Mouse (Mus musculus) gastrocnemius, adult 18-20 months (tissue): ENCODE measurements around the gene A630089N07Rik. TPM values are rescaled to one million over a fixed set of nuclear protein-coding genes. Genes with fewer than 3 reads are reported as not detected.
"Not testable (repeated sequence)": the region's sequence is repeated elsewhere in the genome, so short reads cannot be mapped to it uniquely, and the experiment has no call there.

ENCODE experiments used
- DNase-seq: peaks from one replicate; pipeline ENCODE4 v3.0.0; 2021; ENCODE audit warnings: low spot score
- long read RNA-seq, 2 experiments: library from polyadenylated mRNA; stranded (forward); transcript quantifications; one replicate each; pipeline ENCODE4 v2.0.0; 2021
- total RNA-seq, 2 experiments: library from RNA; stranded (reverse); gene quantifications; 2 replicates each; pipeline ENCODE4 v1.2.3; 2021

Gene A630089N07Rik
- 1 to 10 TPM; 1.6 to 2.0 TPM for total RNA-seq
- long read RNA-seq, experiment 1, partial matches to known transcripts, result 1 of 1 reads
- long read RNA-seq, experiment 1, other reads (novel, unspliced or antisense), result 0 of 1 reads
- long read RNA-seq, experiment 2, partial matches to known transcripts, result 0 of 1 reads
- long read RNA-seq, experiment 2, other reads (novel, unspliced or antisense), result 1 of 1 reads

DNA sequence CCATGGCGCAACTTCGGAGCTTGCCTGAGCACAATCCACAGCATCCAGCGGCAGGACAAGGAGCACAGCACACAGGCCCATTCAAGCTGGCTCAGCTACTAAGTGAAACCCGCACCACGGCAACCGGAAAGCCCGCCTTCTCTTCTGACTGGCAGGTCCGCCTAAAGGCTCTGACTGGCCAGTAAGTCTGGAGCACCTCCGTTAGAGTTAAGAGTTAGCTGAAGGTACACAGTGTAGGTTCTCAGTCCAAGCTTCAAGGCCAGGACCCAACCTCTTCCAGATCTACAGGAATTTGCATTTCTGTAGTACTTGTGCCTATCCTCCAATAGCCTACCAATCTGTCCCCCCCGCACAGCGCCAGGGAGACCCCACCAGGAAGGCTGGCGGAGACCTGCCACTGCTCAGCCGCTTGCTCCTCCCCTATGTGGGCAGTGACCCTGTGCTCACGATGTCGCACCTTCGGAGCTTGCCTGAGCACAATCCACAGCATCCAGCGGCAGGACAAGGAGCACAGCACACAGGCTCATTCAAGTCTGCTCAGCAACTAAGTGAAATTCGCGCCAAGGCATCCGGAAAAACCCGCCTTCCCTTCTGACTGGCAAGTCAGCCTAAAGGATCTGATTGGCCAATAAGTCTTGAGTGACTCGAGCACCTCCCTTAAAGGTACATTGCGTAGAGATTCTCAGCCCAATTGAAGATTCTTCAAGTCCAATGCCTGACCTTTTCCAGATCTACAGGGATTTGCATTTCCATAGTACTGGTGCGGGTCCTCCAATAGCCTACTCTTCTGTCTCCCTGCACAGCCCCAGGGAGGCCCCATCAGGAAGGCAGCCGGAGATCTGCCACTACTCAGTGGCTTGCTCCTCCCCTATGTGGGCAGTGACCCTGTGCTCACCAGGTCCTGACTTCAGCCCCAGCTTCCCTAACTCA is at the start of gene A630089N07Rik:
TSS of gene A630089N07Rik (minus strand) at position 562 of the 930 bp plus-strand sequence.
- DNase-seq, result peak; percentile 82

DNA sequence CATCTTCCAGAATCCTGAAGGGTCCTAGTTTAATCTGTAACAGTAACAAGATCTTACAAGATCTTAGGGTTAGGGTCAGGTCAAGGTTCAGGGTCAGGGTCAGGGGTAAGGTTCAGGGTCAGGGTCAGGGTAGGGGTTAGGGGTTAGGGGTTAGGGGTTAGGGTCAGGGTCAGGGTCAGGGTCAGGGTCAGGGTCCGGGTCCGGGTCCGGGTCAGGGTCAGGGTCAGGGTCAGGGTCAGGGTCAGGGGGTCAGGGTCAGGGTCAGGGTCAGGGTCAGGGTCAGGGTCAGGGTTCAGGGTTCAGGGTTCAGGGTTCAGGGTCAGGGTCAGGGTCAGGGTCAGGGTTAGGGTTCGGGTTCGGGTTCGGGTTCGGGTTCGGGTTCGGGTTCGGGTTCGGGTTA is 24.9 kb upstream of the A630089N07Rik start:
- no peak for DNase-seq

DNA sequence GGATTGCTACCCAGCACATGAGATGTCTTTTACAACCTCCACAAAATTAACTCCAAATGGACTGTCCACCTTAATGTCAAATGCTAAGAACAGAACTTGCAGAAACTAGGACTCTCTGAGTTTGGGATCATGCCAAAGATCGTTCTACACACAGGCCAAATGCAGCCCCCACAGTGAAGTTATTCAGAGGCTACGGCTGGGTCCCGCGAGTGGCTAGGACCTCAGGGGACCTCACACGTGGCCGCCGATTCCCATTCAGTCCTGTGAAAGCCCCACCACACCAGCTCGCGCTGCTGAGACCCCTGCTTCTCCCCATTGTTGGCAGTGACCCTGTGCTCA is 731 bp downstream of the A630089N07Rik start:
- peak; percentile 2 for DNase-seq

DNA sequence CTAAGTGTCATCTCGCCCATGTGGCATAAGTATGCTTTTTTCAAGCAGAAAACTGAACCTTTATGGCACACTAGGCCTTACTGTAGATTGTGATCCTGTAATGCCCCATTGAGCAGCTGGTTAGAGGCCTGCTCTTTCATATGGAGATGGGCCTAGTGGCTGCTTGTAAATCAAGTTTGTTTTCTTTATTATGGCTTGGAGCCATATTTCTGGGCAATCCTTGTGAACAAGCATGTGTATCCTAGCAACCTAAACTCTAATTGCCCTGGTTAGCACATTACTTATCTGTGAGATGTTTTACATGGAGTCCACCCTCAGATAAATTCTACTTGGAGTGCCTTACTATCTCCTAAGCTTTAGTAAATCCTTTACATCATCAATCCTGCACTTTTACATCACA is 1.1 kb downstream of the A630089N07Rik start:
- DNase-seq, result not testable (repeated sequence)

DNA sequence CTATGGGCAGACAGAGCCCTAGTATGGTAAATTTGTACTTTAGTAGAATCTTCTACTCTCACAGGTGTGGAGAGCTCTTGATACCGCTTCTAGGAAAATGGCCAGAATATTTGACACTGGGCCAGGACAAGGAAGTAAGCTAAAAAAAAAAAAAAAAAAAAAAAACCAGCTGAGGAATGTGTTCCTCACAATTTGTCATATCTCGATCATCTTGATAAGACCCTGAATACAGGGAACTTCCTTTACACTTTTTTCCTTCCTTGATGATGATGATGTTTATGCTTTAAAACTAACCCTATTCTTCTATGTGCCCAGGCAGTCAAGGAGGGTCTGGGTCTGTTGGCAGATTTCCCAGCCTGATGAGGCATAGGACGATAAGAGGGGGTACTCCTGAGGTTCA is 2.9 kb downstream of the A630089N07Rik start:
- DNase-seq, result not testable (repeated sequence)

DNA sequence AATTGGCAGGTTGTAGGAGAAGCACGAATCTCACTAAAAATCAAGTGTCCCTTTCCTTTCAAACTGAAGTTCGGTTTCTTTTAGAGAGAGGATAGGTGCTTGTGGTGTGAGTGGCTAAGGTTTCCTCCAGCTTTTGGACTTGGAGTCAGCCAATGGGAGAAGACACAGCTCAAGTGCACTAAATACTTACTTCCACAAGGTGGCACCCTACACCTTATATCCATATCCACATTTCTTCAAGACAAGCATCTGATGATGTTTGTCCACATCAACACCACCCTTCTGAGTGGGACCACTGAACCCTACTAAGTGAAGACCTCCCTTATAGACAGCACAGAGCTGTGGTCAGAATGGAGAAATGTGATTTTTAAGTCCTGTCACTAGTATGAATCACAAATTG is 40.6 kb downstream of the A630089N07Rik start:
- peak; percentile 18 for DNase-seq

DNA sequence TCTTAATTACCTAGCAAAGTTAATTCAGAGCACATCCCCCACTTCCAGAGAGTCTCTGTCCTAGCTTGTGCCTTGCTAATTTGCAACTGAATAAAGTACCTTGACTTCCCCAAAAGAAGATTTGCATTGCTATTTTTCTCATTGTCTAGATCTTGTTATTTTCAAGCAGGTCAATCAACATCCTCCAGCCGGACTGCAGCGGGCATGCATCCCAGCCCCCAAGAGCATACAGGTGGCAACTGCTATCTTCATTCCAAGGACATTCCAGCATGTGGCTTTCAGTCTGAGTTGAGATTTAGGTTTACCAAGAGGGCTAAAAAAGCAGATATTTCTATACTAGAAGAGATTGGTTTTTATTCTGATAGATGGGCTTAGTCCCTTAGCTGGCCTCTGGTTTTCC is 47.3 kb downstream of the A630089N07Rik start:
- DNase-seq, result not testable (repeated sequence)

DNA sequence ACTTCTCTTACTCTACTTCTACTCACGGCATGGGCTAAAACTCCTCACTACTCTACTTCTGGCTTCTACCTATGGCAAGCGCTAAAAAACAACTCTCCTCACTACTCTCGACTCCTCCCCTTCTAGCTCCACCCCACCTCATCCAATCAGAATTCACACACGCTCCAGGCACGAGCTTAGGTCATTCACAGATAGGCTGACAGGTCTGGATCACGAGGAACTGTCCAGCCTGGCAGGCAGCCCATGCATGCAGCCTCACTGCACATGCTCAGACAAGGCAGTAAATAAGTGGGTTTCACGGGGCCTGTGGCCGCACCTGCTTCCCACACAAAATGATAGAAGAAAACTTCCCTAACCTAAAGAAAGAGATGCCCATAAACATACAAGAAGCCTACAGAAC is 56.1 kb downstream of the A630089N07Rik start:
- not testable (repeated sequence) for DNase-seq

DNA sequence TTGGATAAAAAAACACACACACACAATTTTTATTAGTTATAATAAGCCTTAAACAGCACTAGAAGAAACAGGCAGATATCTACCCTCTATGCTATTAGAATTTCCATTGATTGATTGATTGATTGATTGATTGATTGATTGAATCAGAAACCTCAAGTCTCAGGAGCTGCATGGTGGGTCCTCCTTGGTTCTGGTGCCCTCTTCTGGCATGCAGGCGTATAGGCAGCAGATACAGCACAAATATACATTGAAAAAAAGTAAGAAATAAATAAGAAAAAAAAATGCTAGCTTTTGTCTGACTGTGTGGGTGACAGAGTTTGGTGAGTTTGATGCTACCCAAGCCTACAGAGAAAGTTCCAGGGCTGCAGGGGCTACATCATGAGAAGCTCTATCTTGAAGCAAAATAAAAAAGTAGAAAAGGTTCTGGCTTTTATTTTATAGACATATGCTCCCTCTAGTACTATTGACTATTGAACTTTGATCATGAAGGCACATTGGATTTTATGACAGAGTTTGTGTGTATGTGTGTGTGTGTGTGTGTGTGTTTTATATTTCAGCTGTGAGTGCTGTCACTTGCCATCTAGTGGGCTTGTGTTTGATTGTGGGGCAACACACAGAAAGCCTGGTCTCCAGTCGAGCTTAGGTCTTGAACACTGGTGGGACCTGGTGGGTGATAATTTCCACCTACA is 59.4 kb downstream of the A630089N07Rik start:
- DNase-seq, result no peak

DNA sequence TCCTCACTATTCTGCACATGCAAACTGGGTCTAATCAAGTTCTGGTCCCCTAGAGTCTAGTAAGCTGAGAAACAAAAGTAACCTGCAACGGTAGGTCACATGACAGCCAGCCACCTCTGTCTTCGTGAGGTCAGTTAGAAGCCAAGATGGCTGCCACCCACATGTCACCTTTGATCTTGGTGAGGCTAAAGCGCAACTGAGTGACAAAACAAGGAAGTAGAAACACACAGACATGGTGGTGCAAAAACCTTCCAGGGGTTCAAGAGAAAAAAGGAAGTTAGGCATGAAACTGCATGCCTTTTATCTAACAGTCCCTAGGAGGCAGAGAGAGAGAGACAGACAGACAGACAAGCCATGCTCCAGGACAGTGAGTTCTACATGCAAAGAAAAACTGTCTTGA is 60.2 kb downstream of the A630089N07Rik start:
- no peak for DNase-seq

DNA sequence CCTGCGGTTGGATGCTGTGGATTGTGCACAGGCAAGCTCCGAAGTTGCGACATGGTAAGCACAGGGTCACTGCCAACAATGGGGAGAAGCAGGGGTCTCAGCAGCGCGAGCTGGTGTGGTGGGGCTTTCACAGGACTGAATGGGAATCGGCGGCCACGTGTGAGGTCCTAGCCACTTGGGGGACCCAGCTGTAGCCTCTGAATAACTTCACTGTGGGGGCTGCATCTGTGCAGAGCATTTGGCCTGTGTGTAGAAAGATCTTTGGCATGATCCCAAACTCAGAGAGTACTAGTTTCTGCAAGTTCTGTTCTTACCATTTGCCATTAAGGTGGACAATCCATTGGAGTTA is 84.9 kb downstream of the A630089N07Rik start:
- not testable (repeated sequence) for DNase-seq

DNA sequence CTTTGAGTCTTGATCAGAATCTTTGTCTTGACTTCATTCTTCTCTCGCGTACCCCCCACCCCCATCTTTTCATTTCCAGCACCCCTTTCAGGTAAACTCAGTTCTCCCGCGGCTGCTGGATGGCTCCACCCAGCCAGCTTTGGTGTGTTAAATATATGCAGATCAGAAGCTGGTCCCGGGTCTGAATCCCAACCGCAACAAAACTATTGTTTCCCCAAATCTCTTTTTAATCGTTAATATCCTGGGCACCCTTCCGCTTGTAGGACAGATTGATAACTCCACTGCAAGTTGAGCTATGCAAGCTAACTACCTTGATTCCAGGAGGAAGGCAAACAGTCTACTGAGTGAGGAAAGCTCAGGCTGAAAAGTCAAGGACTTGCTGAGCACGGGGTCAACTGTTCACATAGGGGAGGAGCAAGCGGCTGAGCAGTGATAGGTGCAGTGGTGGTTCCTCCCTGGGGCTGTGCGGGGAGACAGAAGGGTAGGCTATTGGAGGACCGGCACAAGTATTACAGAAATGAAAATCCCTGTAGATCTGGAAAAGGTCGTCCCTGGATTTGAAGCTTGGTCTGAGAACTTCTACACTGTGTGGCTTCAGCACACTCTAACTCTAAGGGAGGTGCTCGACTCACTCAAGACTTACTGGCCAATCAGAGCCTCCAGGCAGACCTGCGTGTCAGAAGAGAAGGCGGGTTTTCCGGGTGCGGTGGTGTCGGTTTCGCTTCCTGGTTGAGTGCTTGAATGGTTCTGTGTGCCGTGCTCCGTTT is 85.5 kb downstream of the A630089N07Rik start, which contains the start of gene B230307C23Rik:
TSS of gene B230307C23Rik (plus strand) at position 700 of the 767 bp plus-strand sequence.
- peak; percentile 84 for DNase-seq

DNA sequence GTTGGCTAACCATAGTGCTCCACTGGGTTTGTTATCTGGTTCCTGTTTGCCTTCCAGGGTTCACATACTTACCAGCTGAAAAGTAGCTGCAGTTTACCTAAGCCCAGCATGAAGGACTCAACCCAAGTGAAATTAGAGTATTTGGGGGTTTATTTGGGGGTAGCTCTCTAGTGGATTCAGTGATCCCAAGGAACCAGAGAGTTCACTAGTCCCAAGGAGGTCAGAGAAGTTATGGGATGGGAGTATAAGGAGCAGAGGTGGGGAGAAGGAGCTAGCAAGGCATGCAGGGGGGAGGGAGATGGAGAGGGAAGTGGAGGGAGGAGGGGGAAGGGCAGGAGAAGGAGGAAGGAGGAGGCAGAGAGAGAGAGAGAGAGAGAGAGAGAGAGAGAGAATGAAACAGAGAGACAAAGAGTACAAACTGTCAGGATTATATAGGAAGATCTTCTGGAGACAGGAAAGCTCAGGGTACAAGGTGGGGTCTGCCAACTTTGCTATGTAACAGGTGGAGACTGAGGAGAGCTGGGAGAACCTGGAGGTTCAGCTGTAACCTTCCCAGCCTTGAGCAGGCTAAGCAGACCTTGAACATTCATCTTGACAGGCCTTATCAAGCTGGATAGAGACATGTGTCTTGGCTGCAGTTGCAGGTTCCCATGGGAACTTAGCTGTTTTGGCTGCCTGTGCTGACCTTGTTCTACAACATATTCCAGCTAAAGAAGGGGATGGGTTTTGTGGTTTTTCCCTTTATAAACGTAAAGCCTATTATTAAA is 86.2 kb downstream of the A630089N07Rik start:
- DNase-seq, result peak; percentile 12

DNA sequence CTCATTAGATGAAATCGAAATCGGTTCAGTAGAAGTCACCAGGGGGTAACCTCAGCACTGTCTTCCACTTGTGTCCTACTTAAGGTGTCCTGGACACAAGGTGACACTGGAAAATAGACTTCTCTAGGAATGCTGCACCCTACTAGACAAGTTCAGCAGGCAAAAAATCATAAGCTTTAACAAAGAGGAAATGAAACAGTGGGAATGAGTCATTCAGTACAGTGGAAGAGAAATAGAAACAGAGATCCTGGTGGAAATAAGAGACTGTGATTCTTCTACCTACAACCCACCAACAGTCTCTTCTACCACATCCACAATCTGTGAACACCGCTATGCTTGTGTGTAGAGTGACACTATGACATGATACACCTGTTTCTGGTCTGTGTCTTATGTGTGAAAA is 89.8 kb downstream of the A630089N07Rik start:
- not testable (repeated sequence) for DNase-seq

DNA sequence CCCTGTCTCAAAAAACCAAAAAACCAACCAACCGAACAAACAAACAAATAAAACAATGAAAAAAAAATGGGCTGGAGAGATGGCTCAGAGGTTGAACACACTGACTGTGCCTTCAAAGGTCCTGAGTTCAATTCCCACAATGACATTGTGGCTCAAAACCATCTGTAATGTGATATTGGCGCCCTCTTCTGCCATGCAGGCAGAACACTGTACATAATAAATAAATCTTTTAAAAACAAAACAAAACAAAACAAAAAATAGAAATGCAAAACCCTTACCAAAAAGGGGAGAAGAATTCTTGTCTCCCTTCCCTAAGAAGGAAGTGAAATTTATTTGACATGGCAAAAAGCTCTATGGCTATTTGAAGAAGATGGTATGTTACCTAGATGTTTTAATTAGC is 90.7 kb downstream of the A630089N07Rik start:
- DNase-seq, result no peak

DNA sequence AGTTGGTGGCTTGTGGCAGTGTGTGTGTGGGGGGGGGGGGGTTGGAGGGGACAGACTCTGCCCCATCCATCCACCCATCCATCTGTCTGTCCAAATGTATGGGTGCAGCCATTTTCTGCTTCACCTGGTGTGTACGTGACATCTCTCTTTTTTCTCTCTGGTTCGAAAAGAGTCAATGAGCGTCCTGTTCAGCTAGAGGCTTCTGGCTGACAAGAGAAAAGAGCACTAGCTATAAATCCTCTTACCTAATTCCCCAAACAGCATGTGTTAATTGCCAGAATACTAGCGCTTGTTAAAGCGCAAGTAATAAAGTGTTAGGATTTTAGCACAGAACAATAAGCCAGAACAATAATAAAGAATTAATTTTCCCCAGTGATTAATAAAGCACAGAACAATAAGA is 97.7 kb downstream of the A630089N07Rik start:
- no peak for DNase-seq

DNA sequence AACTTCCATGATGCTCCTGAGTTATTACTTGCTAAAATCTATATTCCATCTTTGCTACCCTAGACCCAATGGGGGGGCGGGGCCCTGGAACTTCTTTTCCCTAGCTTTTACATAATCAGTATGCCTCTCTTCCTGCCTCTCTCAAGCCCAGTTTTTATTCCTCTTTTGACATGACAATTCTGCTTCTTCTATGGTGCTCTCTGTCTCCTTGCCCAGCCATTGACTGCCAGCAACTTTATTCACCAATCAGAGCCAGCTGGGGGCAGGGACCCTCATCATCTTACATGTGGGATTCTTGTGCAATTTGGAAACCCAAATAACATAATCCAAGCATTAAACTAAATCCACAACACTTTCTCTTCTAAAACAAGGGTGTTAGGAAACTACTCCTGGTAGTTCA is 100.9 kb downstream of the A630089N07Rik start:
- no peak for DNase-seq

DNA sequence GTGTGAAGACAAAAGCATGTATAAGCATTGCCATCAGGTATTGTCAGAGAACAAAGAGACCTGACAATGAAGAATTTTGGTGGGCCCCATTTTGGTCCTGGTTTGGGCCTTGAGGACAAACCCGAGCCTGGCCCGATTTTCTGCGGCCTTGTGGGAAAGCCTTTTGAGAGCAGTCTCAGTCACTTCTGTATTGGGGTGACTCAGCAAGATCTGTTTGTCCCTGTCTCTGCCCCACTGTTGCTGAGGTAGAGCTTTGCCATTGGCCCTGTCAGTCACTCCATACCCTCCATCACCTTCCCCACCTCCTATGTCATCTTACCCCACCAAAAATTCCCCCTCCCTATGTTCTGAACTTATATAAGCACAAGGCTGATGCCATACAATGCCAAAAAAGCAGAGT is 104.5 kb downstream of the A630089N07Rik start:
- DNase-seq, result no peak

DNA sequence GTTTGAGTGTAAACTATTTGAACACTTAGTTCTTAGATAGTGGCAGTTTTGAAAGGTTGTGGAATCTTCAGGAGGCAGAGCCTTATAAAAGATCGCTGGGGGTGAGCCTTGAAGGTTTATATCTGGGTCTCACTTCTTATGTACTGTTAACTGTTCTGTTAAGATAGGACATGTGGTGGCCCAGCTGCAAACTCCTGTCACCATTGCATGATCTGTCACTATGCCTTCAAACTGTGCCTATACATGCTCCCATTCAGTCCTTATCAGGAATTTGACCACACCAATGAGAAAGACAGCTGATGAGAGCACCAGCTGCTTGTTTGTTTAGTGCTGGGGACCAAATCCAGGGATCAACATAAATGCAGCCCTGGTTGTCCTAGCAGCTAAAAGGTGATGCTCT is 105.0 kb downstream of the A630089N07Rik start:
- DNase-seq, result no peak

DNA sequence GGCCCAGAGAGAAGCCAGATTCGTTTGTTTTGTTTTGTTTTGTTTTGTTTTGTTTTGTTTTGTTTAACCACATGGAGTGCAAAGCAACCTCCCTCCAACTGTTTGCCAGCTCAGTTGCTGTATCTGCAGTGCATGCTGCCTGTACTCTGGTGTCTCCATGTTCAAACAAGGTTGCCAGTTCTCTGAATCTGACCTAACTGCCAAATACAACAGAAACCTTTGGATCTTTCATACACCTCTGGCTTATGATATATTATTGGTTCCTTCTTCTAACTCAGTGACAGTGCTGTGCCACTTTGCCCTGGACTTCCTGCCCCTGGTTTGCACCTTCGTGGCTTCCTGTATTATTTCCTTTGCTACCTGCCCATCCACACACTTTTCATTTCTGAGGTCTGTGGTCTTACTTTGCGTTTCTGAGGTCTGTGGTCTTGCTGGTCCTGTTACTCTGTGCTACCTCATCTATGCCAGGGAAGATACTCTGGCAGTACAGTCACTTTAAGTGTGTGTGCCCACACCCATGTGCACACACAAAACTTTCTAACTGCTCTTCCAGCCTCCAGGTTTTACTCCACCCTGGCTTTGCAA is 118.2 kb downstream of the A630089N07Rik start:
- no peak for DNase-seq
